Mouse (Mus musculus): ENCODE measurements around the gene Ltbp4. TPM values are rescaled to one million over a fixed set of nuclear protein-coding genes. Genes with fewer than 3 reads are reported as not detected.

Ltbp4 gene
- polyA plus RNA-seq, 1 experiment from 2014 or later: 10.2 TPM

DNA sequence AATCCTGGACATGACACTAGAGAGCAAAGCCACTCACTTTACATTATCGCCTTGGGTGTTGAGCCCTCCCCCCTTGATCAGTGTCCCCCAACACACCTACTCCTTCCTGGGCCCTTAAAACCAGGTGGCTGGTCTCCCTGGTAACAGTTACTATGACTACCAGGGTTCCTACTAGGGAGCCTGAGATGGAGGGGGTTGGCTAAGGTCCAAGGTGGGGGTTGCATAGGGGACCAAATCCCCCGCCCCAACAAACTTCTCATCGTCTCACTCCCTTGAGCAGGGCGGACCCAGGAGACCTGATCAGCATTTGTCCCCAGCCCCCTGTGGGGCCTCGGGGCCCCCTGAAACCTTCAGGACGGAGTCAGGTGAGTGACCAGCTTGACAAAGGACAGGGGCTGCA lies 75.6 kb downstream of the Ltbp4 start:
- Histone ChIP-seq H3K4me1 (peaks cover 42% of the 10 kb centered on the region), H3K36me3 (peaks cover 48% of the 10 kb centered on the region), H3K27me3 (no peaks in the 10 kb centered on the region), H3K4me2 (replicated peaks) (no peak overlapping the region), H3K9me3 (no peaks in the 10 kb centered on the region), H3K9ac (replicated peaks) (no peak overlapping the region), H3K4me3 (no peak overlapping the region), H3K27ac (replicated peaks) (no peak overlapping the region)
- ATAC-seq (ENCODE audit: low FRiP score, low read depth): no peak
- WGBS: 87% methylated on average over 6 of the region's 6 CpGs

DNA sequence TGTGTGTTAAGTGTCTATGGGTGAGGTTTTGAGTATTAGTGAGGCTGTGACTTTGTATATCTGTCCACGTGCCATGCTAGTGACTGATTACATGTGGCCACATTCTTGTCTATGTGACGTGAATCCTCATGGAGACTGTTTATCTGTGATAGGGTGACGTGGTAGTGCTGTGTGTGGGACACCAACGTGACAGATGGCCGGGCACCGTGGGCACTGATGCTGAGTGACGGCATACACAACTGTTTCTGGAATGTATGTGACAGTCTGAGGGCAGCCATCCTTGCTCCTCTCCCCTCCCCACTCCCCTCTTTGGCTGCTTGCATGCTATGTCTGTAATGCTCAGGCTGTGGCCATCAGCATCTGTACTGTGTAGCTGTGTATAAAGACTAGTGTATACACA lies 76.6 kb downstream of the Ltbp4 start:
- peaks cover 53% of the 10 kb centered on the region for H3K4me1 ChIP-seq

GRCm38 (mm10) chr7:27259771-27260170 lies 77.7 kb downstream of the Ltbp4 start:
- Histone ChIP-seq H3K27me3 (no peaks in the 10 kb centered on the region), H3K27ac (replicated peaks) (peak overlapping the region; percentile 93), H3K4me3 (peak overlapping the region; percentile 87), H3K36me3 (peaks cover 29% of the 10 kb centered on the region), H3K4me2 (replicated peaks) (peak overlapping the region; percentile 88), H3K9ac (replicated peaks) (peak overlapping the region; percentile 92), H3K4me1 (peaks cover 56% of the 10 kb centered on the region), H3K9me3 (no peaks in the 10 kb centered on the region)
- WGBS: 27% methylated on average over 5 of the region's 5 CpGs
- ATAC-seq (ENCODE audit: low FRiP score, low read depth): no peak

More for the DNA sequence above, 76.6 kb downstream of the Ltbp4 start:
- 72% methylated on average over 7 of the region's 7 CpGs for WGBS
- no peaks in the 10 kb centered on the region for H3K9me3 ChIP-seq
- H3K27ac ChIP-seq (replicated peaks): no peak overlapping the region
- H3K27me3 ChIP-seq: no peaks in the 10 kb centered on the region
- peak overlapping the region; percentile 88 for H3K4me2 ChIP-seq (replicated peaks)
- H3K9ac ChIP-seq (replicated peaks): peak overlapping the region; percentile 46
- H3K4me3 ChIP-seq: peak overlapping the region; percentile 87
- peaks cover 39% of the 10 kb centered on the region for H3K36me3 ChIP-seq
- no peak for ATAC-seq (ENCODE audit: low FRiP score, low read depth)

DNA sequence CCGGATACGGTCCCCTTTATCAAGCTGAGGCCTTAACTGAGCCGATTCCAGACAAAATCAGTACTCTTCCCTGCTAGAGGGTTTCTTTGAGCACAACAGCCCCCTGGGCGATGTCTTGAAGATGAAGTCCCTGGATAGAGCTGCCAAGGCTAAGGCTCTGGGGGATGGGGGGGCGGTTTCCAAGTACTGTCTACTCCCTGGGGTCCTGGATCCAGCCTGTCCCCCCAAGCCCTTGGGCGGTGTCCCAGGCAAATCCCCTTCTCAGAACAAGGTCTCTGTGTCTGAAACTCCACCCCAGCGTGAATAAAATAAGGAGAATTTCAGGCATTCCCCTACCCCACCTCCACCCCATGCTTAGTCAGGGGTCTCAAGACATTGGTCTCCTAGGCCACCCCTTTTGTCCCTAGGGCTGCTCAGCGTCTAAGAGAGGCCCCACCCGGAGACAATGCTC lies 78.2 kb downstream of the Ltbp4 start:
- Histone ChIP-seq H3K4me2 (replicated peaks) (peak overlapping the region; percentile 88), H3K9ac (replicated peaks) (peak overlapping the region; percentile 92), H3K4me3 (peak overlapping the region; percentile 87), H3K36me3 (peaks cover 24% of the 10 kb centered on the region), H3K4me1 (peaks cover 56% of the 10 kb centered on the region), H3K9me3 (no peaks in the 10 kb centered on the region), H3K27me3 (no peaks in the 10 kb centered on the region), H3K27ac (replicated peaks) (peak overlapping the region; percentile 93)
- ATAC-seq (ENCODE audit: low FRiP score, low read depth): peak; percentile 2; the same call in 1 of the 2 replicates
- WGBS: under 1% methylated on average over 9 of the region's 9 CpGs

GRCm38 (mm10) chr7:27258205-27258899 lies 79.1 kb downstream of the Ltbp4 start, which contains the start of gene Numbl:
Numbl (plus strand) TSS chr7:27258433.
- WGBS: 0% methylated on average over 43 of the region's 47 CpGs
- H3K27me3 ChIP-seq: no peaks in the 10 kb centered on the region
- H3K9ac ChIP-seq (replicated peaks): peak within 1 kb of the TSS; percentile 92
- peak within 1 kb of the TSS; percentile 93 for H3K27ac ChIP-seq (replicated peaks)
- H3K9me3 ChIP-seq: no peaks in the 10 kb centered on the region
- peak within 1 kb of the TSS; percentile 87 for H3K4me3 ChIP-seq
- H3K4me1 ChIP-seq: peaks cover 56% of the 10 kb centered on the region
- peak; percentile 81 for ATAC-seq (ENCODE audit: low FRiP score, low read depth)
- H3K36me3 ChIP-seq: peaks cover 15% of the 10 kb centered on the region
- peak within 1 kb of the TSS; percentile 88 for H3K4me2 ChIP-seq (replicated peaks)

DNA sequence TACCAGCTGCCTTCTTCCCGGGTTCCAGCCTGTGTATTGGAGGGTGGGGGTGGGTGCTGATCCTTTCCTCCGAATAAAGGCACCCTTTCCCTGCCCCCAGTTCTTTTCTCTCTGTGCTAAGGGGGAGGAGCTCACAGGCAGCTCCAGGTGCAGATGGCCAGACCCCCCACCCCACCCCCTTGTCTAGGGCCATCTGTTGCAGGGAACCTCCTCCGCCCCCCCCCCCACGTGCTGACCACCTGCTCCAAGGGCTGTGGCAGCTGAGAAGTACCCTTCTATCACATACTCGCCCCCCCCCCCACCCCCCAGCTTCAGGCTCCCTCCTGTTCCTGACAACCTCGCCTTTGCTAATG lies 79.7 kb downstream of the Ltbp4 start:
- H3K9me3 ChIP-seq: no peaks in the 10 kb centered on the region
- H3K27me3 ChIP-seq: no peaks in the 10 kb centered on the region
- H3K4me1 ChIP-seq: peaks cover 56% of the 10 kb centered on the region
- peak overlapping the region; percentile 93 for H3K27ac ChIP-seq (replicated peaks)
- 0% methylated on average over 3 of the region's 6 CpGs for WGBS
- peaks cover 15% of the 10 kb centered on the region for H3K36me3 ChIP-seq
- ATAC-seq (ENCODE audit: low FRiP score, low read depth): peak; percentile 59
- peak overlapping the region; percentile 5; the same call in 1 of the 2 replicates for H3K9ac ChIP-seq (replicated peaks)
- peak overlapping the region; percentile 88 for H3K4me2 ChIP-seq (replicated peaks)
- peak overlapping the region; percentile 87 for H3K4me3 ChIP-seq

DNA sequence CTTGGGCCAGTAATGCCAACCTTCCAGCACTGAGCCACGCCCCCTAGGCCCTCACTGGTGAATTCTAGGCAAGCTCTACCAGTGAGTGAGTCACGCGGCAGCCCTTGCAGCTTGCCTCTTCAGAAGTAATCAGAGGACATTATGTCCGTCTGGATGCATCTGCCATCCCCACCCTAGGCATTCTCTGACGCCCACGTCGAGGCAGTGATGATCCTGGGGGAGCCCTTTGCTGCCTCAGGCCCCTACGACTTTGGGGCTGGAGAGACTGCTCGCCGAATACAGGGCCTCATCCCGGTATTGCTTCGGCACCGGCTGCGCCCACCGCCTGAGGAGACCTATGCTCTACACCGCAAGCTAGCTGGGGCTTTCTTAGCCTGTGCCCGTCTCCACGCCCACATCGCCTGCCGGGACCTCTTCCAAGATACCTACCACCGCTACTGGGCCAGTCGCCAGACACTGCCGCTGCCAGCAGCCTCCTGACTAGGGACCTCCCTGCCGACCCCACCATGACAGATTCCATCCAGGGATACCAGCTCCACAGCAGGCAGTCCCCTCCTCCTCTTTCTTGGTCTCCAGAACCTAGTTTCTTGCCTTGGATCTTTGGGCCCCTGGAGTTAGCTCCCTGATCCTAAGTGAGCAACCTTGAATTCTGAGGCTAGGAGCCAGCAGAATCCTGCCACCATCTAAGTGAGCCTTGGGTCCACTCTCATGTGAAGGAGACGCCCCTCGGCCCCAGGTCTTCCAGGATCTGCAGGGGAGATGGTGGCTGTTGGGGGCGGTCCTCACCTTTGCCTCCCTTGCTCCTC lies 80.2 kb downstream of the Ltbp4 start:
- H3K4me1 ChIP-seq: peaks cover 56% of the 10 kb centered on the region
- H3K9ac ChIP-seq (replicated peaks): peak overlapping the region; percentile 39; the same call in 1 of the 2 replicates
- ATAC-seq (ENCODE audit: low FRiP score, low read depth): no peak
- peak overlapping the region; percentile 87 for H3K4me3 ChIP-seq
- H3K36me3 ChIP-seq: peaks cover 14% of the 10 kb centered on the region
- H3K4me2 ChIP-seq (replicated peaks): peak overlapping the region; percentile 88
- H3K27ac ChIP-seq (replicated peaks): peak overlapping the region; percentile 93
- H3K9me3 ChIP-seq: no peaks in the 10 kb centered on the region
- no peaks in the 10 kb centered on the region for H3K27me3 ChIP-seq
- 13% methylated on average over 27 of the region's 27 CpGs for WGBS

DNA sequence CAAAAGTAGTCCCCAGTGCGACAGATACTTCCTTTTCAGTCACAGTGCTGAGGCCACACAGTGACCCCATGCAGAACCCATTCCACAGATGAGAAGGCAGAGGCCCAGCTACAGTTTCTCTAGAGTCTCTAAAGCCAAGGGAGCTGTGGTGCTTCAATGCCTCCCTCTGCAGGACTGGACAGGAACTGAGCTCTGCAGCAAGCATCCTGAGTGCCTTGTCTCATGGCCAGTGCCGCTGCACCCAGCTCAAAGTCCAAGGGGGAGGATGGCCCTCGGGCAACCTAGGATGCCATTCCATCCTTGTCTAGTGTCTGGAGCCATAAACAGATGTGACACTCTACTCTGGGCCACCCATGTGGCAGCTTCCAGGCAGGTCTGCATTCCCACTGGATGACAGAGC lies 81.8 kb downstream of the Ltbp4 start:
- no peak for ATAC-seq (ENCODE audit: low FRiP score, low read depth)
- Histone ChIP-seq H3K4me3 (no peak overlapping the region), H3K27ac (replicated peaks) (no peak overlapping the region), H3K27me3 (no peaks in the 10 kb centered on the region), H3K4me1 (peaks cover 41% of the 10 kb centered on the region), H3K9ac (replicated peaks) (no peak overlapping the region), H3K9me3 (no peaks in the 10 kb centered on the region), H3K4me2 (replicated peaks) (no peak overlapping the region), H3K36me3 (peaks cover 16% of the 10 kb centered on the region)
- 75% methylated on average over 3 of the region's 3 CpGs for WGBS

Other genes starting within 250 kb of the Ltbp4 start
- gene Cyp2f2, start 217.8 kb downstream of the Ltbp4 start, polyA plus RNA-seq (2016; fragmentation: Nextera tagmentation; extraction: Ambion mirVana): not detected in 2 replicates
- 0.18 and 0.27 TPM in 2 replicates for gene Cyp2t4, start 184.0 kb downstream of the Ltbp4 start, polyA plus RNA-seq (2016; fragmentation: Nextera tagmentation; extraction: Ambion mirVana)
- gene Egln2, start 170.9 kb downstream of the Ltbp4 start, polyA plus RNA-seq (2016; fragmentation: Nextera tagmentation; extraction: Ambion mirVana): 94.2 and 100 TPM in 2 replicates
- 82.9 and 83.0 TPM in 2 replicates for gene Rab4b, start 158.8 kb downstream of the Ltbp4 start, polyA plus RNA-seq (2016; fragmentation: Nextera tagmentation; extraction: Ambion mirVana)
- gene Gm21983, start 156.6 kb downstream of the Ltbp4 start, polyA plus RNA-seq (2016; fragmentation: Nextera tagmentation; extraction: Ambion mirVana): 0.59 TPM in 1 of 2 replicates, not detected in the other
- gene Mia, start 156.5 kb downstream of the Ltbp4 start, polyA plus RNA-seq (2016; fragmentation: Nextera tagmentation; extraction: Ambion mirVana): 5.1 and 11.1 TPM in 2 replicates
- gene BC024978, start 141.9 kb downstream of the Ltbp4 start, polyA plus RNA-seq (2016; fragmentation: Nextera tagmentation; extraction: Ambion mirVana): 3.9 and 4.5 TPM in 2 replicates
- 277 and 286 TPM in 2 replicates for gene Snrpa, start 141.4 kb downstream of the Ltbp4 start, polyA plus RNA-seq (2016; fragmentation: Nextera tagmentation; extraction: Ambion mirVana)
- 8.7 and 10.2 TPM in 2 replicates for gene Itpkc, start 109.0 kb downstream of the Ltbp4 start, polyA plus RNA-seq (2016; fragmentation: Nextera tagmentation; extraction: Ambion mirVana)
- 22.1 and 22.9 TPM in 2 replicates for gene Coq8b, start 104.7 kb downstream of the Ltbp4 start, polyA plus RNA-seq (2016; fragmentation: Nextera tagmentation; extraction: Ambion mirVana)
- 59.8 and 61.2 TPM in 2 replicates for gene Numbl, start 79.3 kb downstream of the Ltbp4 start, polyA plus RNA-seq (2016; fragmentation: Nextera tagmentation; extraction: Ambion mirVana)
- 77.3 and 78.1 TPM in 2 replicates for gene Shkbp1, start 18.3 kb upstream of the Ltbp4 start, polyA plus RNA-seq (2016; fragmentation: Nextera tagmentation; extraction: Ambion mirVana)
- 0.87 TPM in 1 of 2 replicates, not detected in the other for gene Gm20479, start 19.7 kb upstream of the Ltbp4 start, polyA plus RNA-seq (2016; fragmentation: Nextera tagmentation; extraction: Ambion mirVana)
- gene Sptbn4, start 110.0 kb upstream of the Ltbp4 start, polyA plus RNA-seq (2016; fragmentation: Nextera tagmentation; extraction: Ambion mirVana): 0.67 and 0.78 TPM in 2 replicates
- 23.1 and 31.0 TPM in 2 replicates for gene Blvrb, start 110.3 kb upstream of the Ltbp4 start, polyA plus RNA-seq (2016; fragmentation: Nextera tagmentation; extraction: Ambion mirVana)
- 16.5 and 18.7 TPM in 2 replicates for gene Sertad3, start 136.1 kb upstream of the Ltbp4 start, polyA plus RNA-seq (2016; fragmentation: Nextera tagmentation; extraction: Ambion mirVana)
- 11.6 and 14.4 TPM in 2 replicates for gene Sertad1, start 149.2 kb upstream of the Ltbp4 start, polyA plus RNA-seq (2016; fragmentation: Nextera tagmentation; extraction: Ambion mirVana)
- 2.5 and 3.1 TPM in 2 replicates for gene Prx, start 161.6 kb upstream of the Ltbp4 start, polyA plus RNA-seq (2016; fragmentation: Nextera tagmentation; extraction: Ambion mirVana)
- gene Hipk4, start 185.6 kb upstream of the Ltbp4 start, polyA plus RNA-seq (2016; fragmentation: Nextera tagmentation; extraction: Ambion mirVana): 0.38 and 0.45 TPM in 2 replicates
- 69.9 and 71.6 TPM in 2 replicates for gene Pld3, start 215.5 kb upstream of the Ltbp4 start, polyA plus RNA-seq (2016; fragmentation: Nextera tagmentation; extraction: Ambion mirVana)
- gene 2310022A10Rik, start 215.5 kb upstream of the Ltbp4 start, polyA plus RNA-seq (2016; fragmentation: Nextera tagmentation; extraction: Ambion mirVana): 37.2 and 37.4 TPM in 2 replicates

Measured in midbrain, embryonic 12.5 days (tissue).